Mouse (Mus musculus): ENCODE measurements around the gene Clic4.

The Clic4 gene

GRCm38 (mm10) chr4:135181819-135182218, 90.8 kb downstream of the Clic4 start:
- DNase-seq: no peak

DNA sequence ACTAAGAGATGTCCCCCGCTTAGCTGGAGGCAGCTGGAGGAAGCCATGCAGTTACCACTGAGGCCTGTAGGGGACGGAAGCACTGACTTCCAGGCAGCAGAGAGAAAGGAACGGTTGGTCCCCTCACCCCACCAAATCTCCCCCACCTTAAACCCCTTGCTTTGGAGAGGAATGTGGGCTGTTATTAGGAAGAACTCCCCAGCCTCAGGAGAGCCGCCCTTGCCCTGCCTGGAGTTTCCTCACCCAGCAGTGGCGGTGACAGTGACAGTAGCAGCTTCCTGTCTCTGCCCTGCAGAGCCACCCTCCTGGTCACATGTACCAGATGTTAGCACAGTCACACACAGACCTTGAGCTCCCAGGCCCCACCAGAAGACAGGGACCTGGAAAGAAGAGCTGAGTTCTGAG, 93.5 kb downstream of the Clic4 start:
- DNase-seq: no peak

GRCm38 (mm10) chr4:135177568-135177967, 95.0 kb downstream of the Clic4 start:
- DNase-seq: no peak

- DNase-seq: no peak
Measured at GRCm38 (mm10) chr4:135175406-135176120, 97.1 kb downstream of the Clic4 start.

- no peak for DNase-seq
Measured at GRCm38 (mm10) chr4:135171304-135171875, 101.2 kb downstream of the Clic4 start.

DNA sequence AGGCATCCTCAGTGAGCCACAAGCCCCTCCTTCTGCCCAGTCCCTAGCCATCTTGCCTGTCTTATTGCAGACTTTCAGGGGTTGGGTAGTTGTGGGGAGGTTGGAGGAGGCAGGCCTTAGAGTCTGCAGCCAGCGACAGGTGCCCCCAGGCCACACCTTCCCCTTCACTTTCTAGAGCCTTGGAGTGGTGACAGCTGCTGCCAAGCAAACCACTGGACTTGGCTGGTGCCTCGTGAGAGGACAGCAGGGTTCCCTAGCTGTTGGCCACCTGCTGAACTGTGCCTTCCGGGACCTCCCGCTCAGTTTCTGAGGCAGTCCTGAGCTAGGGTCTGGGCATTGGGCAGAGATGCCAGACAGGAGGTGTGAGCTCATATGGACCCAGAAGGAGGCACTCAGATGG, 103.1 kb downstream of the Clic4 start:
- no peak for DNase-seq

DNA sequence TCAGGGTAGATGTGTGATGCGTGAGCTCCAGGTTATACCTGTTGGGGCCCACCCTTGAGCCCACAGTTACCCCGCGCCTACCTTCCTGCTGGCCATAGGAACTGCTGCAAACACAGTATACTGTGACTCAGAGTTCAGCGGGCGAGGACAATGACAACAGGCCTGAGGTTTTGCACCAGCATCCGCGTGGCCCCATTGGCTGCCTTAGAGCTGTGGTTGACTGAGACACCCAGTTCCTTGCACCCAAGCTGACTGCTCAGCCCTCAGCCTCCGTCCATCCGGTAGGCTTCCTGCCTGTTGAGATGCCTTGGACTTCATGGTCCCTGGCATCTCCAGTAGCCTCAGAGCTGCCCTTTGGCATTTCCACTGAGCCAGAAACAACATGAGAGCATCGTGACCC, 103.5 kb downstream of the Clic4 start:
- DNase-seq: no peak

- DNase-seq: no peak
Measured at GRCm38 (mm10) chr4:135167816-135168527, 104.6 kb downstream of the Clic4 start.

GRCm38 (mm10) chr4:135166413-135167225, 106.0 kb downstream of the Clic4 start:
- DNase-seq: no peak

GRCm38 (mm10) chr4:135165761-135166160, 106.9 kb downstream of the Clic4 start:
- DNase-seq: no peak
